Mouse (Mus musculus) liver, postnatal 0 days (tissue): Measurements from ENCODE around the gene Rgs12.

Experiments used
- CTCF ChIP-seq: sonication (generic); IDR thresholded peaks from 2 replicates; pipeline ENCODE4 v1.5.1; 2016; ENCODE audit warnings: antibody characterized with exemption, low read depth
- EP300 ChIP-seq: IDR thresholded peaks from 2 replicates; pipeline ENCODE4 v1.6.1; 2016; ENCODE audit warnings: antibody characterized with exemption, low read depth, mild to moderate bottlenecking

GRCm38 (mm10) chr5:35004769-35005168, 55.5 kb downstream of the Rgs12 start:
- TF ChIP-seq CTCF: no peak
- TF ChIP-seq EP300: no peak
